22 mouse cellular contexts compared by ENCODE assay signal in genomic region chr12:57243671-57244495, GRCm38 (mm10). TPM values are rescaled to one million over a fixed set of nuclear protein-coding genes. Genes with fewer than 3 reads are reported as not detected.
DNase-seq lines count a peak whose midpoint lies in the region; ATAC-seq and TF ChIP-seq lines count a peak whose summit lies in the region.
"Had no signal": no experiment of that assay in that cellular context is flagged by ENCODE, and none has a peak within 500 bp of the region (broad histone marks: within the 10 kb centered on the region; RNA-seq: fewer than 3 reads in every experiment).

No protein-coding gene starts in this region.

- H3K9ac ChIP-seq in ES-E14 (ENCODE audit: insufficient read depth, low read depth, low read length, poor library complexity, severe bottlenecking), result no peak overlapping the region
- H3K9ac ChIP-seq in liver, embryonic 16.5 days (ENCODE audit: low read depth, low read length), result no peak overlapping the region
- H3K9ac ChIP-seq in kidney, embryonic 14.5 days (ENCODE audit: low read depth, low read length), result no peak overlapping the region
- no peak overlapping the region for H3K9ac ChIP-seq in midbrain, postnatal 0 days (replicated peaks; ENCODE audit: low read length, poor library complexity, severe bottlenecking)
- H3K9ac ChIP-seq: embryonic facial prominence, embryonic 12.5 days; heart, embryonic 12.5 days; limb, embryonic 12.5 days; neural tube, embryonic 12.5 days; stomach, embryonic 15.5 days had no signal

- H3K4me2 ChIP-seq in liver, embryonic 16.5 days (ENCODE audit: low read depth, low read length), result no peak overlapping the region
- H3K4me2 ChIP-seq in kidney, embryonic 14.5 days (replicated peaks; ENCODE audit: low read depth, low read length), result no peak overlapping the region
- no peak overlapping the region for H3K4me2 ChIP-seq in midbrain, postnatal 0 days (ENCODE audit: low read depth, low read length, poor library complexity, severe bottlenecking)
- H3K4me2 ChIP-seq: embryonic facial prominence, embryonic 12.5 days; heart, embryonic 12.5 days; limb, embryonic 12.5 days; neural tube, embryonic 12.5 days; stomach, embryonic 15.5 days had no signal

- DNase-seq in B cell, adult 2 months, result peak; percentile 31 to 38
- no peak for DNase-seq in ES-E14 (ENCODE audit: low read depth, low spot score)
- DNase-seq in heart, adult 11 months, result no peak
- no peak for DNase-seq in midbrain, postnatal 0 days (ENCODE audit: low spot score)
- DNase-seq in ovary, postnatal 36 days (ENCODE audit: low spot score), result no peak
- DNase-seq: adrenal gland, postnatal 25 days; cerebellum, adult 11 months; gastrocnemius, postnatal 36 days; heart, postnatal 36 days; kidney, adult 9 months; thymus, postnatal 25 days had no signal

- H3K9me3 ChIP-seq in ES-E14 (ENCODE audit: control insufficient read depth, insufficient read depth, low read depth, low read length), result no peaks in the 10 kb centered on the region
- no peaks in the 10 kb centered on the region for H3K9me3 ChIP-seq in liver, embryonic 16.5 days (replicated peaks; ENCODE audit: control insufficient read depth, low read length)
- no peaks in the 10 kb centered on the region for H3K9me3 ChIP-seq in kidney, embryonic 14.5 days (ENCODE audit: control insufficient read depth, low read length)
- H3K9me3 ChIP-seq in midbrain, postnatal 0 days (ENCODE audit: low read length), result no peaks in the 10 kb centered on the region
- H3K9me3 ChIP-seq: embryonic facial prominence, embryonic 12.5 days; heart, embryonic 12.5 days; limb, embryonic 12.5 days; neural tube, embryonic 12.5 days; stomach, embryonic 15.5 days had no signal

- H3K36me3 ChIP-seq in ES-E14 (ENCODE audit: control insufficient read depth, insufficient read depth, low read length, poor library complexity, severe bottlenecking), result peaks cover 4% of the 10 kb centered on the region
- peaks cover 3% of the 10 kb centered on the region; the same call in 1 of the 2 replicates for H3K36me3 ChIP-seq in liver, embryonic 16.5 days (ENCODE audit: control insufficient read depth, insufficient read depth)
- H3K36me3 ChIP-seq in kidney, embryonic 14.5 days (ENCODE audit: control insufficient read depth, insufficient read depth, low read length), result peaks cover 15% of the 10 kb centered on the region
- H3K36me3 ChIP-seq in midbrain, postnatal 0 days (ENCODE audit: insufficient read depth, low read length), result peaks cover 8% of the 10 kb centered on the region; the same call in 1 of the 2 replicates

- H3K4me1 ChIP-seq in ES-E14 (ENCODE audit: control insufficient read depth in 2 of 2, insufficient read depth in 2 of 2, low read length in 2 of 2, poor library complexity in 1 of 2), result peaks cover 2 to 8% of the 10 kb centered on the region in 2 experiments; a peak in 3 of 4 replicates
- H3K4me1 ChIP-seq in liver, embryonic 16.5 days (ENCODE audit: control insufficient read depth, low read depth, low read length), result no peaks in the 10 kb centered on the region; the same call in 1 of the 2 replicates
- H3K4me1 ChIP-seq in kidney, embryonic 14.5 days (ENCODE audit: control insufficient read depth, insufficient read depth, low read length), result no peaks in the 10 kb centered on the region
- no peaks in the 10 kb centered on the region for H3K4me1 ChIP-seq in midbrain, postnatal 0 days (ENCODE audit: insufficient read depth, low read length)
- H3K4me1 ChIP-seq: embryonic facial prominence, embryonic 12.5 days; heart, embryonic 12.5 days; limb, embryonic 12.5 days; neural tube, embryonic 12.5 days; stomach, embryonic 15.5 days had no signal

- no peak overlapping the region for H3K4me3 ChIP-seq in ES-E14 (ENCODE audit: insufficient read depth in 1 of 2, low read depth in 1 of 2, low read length in 2 of 2, poor library complexity in 1 of 2, severe bottlenecking in 1 of 2)
- no peak overlapping the region for H3K4me3 ChIP-seq in liver, embryonic 16.5 days (ENCODE audit: low read depth, low read length)
- no peak overlapping the region for H3K4me3 ChIP-seq in kidney, embryonic 14.5 days (ENCODE audit: low read length)
- H3K4me3 ChIP-seq in midbrain, postnatal 0 days (ENCODE audit: low read depth, low read length), result no peak overlapping the region
- H3K4me3 ChIP-seq: embryonic facial prominence, embryonic 12.5 days; heart, embryonic 12.5 days; limb, embryonic 12.5 days; neural tube, embryonic 12.5 days; stomach, embryonic 15.5 days had no signal

- no peak for TF ChIP-seq CTCF in midbrain, postnatal 0 days (IDR thresholded peaks at IDR 0.05)

- ATAC-seq in common myeloid progenitor, adult 5-6 weeks (replicated peaks; ENCODE audit: low read depth, poor library complexity, severe bottlenecking), result peak; percentile 92
- ATAC-seq in liver, embryonic 16.5 days (ENCODE audit: low read depth), result peak; percentile 60; the same call in 1 of the 2 replicates
- ATAC-seq in kidney, embryonic 14.5 days (ENCODE audit: low FRiP score, low TSS enrichment), result no peak
- no peak for ATAC-seq in midbrain, postnatal 0 days (ENCODE audit: low FRiP score)
- ATAC-seq: midbrain, embryonic 16.5 days had no signal

- in situ Hi-C loops in ES-E14 (cut with MboI; ENCODE audit: low sequenced_read_pairs in 2 of 2, unreplicated experiment in 2 of 2), result no loop called here

- H3K27ac ChIP-seq in ES-E14 (ENCODE audit: insufficient read depth, low read depth, low read length, poor library complexity, severe bottlenecking), result no peak overlapping the region
- no peak overlapping the region for H3K27ac ChIP-seq in liver, embryonic 16.5 days (ENCODE audit: low read length)
- H3K27ac ChIP-seq in kidney, embryonic 14.5 days (ENCODE audit: low read depth, low read length), result no peak overlapping the region
- no peak overlapping the region for H3K27ac ChIP-seq in midbrain, postnatal 0 days (ENCODE audit: low read depth, low read length)
- H3K27ac ChIP-seq: embryonic facial prominence, embryonic 12.5 days; limb, embryonic 12.5 days; macrophage; neural tube, embryonic 12.5 days; stomach, embryonic 15.5 days had no signal

- no peaks in the 10 kb centered on the region for H3K27me3 ChIP-seq in liver, embryonic 16.5 days (ENCODE audit: control insufficient read depth, insufficient read depth, low read depth, low read length)
- H3K27me3 ChIP-seq in kidney, embryonic 14.5 days (ENCODE audit: control insufficient read depth, insufficient read depth, low read length), result no peaks in the 10 kb centered on the region
- no peaks in the 10 kb centered on the region for H3K27me3 ChIP-seq in midbrain, postnatal 0 days (ENCODE audit: insufficient read depth, low read length)
- H3K27me3 ChIP-seq: embryonic facial prominence, embryonic 12.5 days; heart, embryonic 12.5 days; limb, embryonic 12.5 days; neural tube, embryonic 12.5 days; stomach, embryonic 15.5 days had no signal

- WGBS in liver, embryonic 16.5 days (ENCODE audit: insufficient replicate concordance), result 66% methylated on average over 5 of the region's 5 CpGs
- WGBS in kidney, embryonic 14.5 days, result 96% methylated on average over 5 of the region's 5 CpGs
- WGBS in midbrain, postnatal 0 days, result 91% methylated on average over 5 of the region's 5 CpGs

TF ChIP-seq in ES-E14, 5 proteins besides CTCF, POLR2A, EP300 and RAD21:
- TF ChIP-seq HCFC1 (IDR thresholded peaks at IDR 0.05; ENCODE audit: borderline replicate concordance, insufficient read depth, low read length), result no peak
- TF ChIP-seq MAFK (IDR thresholded peaks at IDR 0.05; ENCODE audit: insufficient read depth, low read depth, low read length), result no peak
- TF ChIP-seq ZNF384 (IDR thresholded peaks at IDR 0.05; ENCODE audit: low read depth, low read length), result 0 out of 2 replicates have a peak, but pooled peaks have one; percentile 35
- TF ChIP-seq ZC3H11A (IDR thresholded peaks at IDR 0.05; ENCODE audit: borderline replicate concordance, low read depth, low read length), result no peak
- no peak for TF ChIP-seq CHD2 (IDR thresholded peaks at IDR 0.05; ENCODE audit: low read depth, low read length)

RNA-seq across cellular contexts. Expression of gene Mipol1, which starts 13.7 kb away (rescaled TPM):
- 8.2 and 13.8 TPM in 2 replicates for total RNA-seq in ES-E14 (2012; rRNA removed)
- 16.4 and 18.9 TPM in 2 replicates for total RNA-seq in common myeloid progenitor, adult 5-6 weeks (2017)
- polyA plus RNA-seq in liver, embryonic 16.5 days (2015; fragmentation: Nextera tagmentation; extraction: Ambion mirVana), result 2.7 and 3.0 TPM in 2 replicates
- polyA plus RNA-seq in kidney, embryonic 14.5 days (2014; fragmentation: Nextera tagmentation; extraction: Ambion mirVana), result 11.3 and 13.2 TPM in 2 replicates
- 1.9 and 4.0 TPM in 2 replicates for total RNA-seq in midbrain, postnatal 0 days (2014; rRNA removed)
- 3.5 and 4.1 TPM in 2 replicates for polyA plus RNA-seq in midbrain, postnatal 0 days (2015; fragmentation: Nextera tagmentation; extraction: Ambion mirVana)

RNA-seq across cellular contexts. Expression of gene Prps1l3, which starts 13.7 kb away (rescaled TPM):
- total RNA-seq in ES-E14 (2012; rRNA removed), result 53.3 and 71.8 TPM in 2 replicates
- 118 and 119 TPM in 2 replicates for total RNA-seq in common myeloid progenitor, adult 5-6 weeks (2017)
- 32.6 and 33.0 TPM in 2 replicates for polyA plus RNA-seq in liver, embryonic 16.5 days (2015; fragmentation: Nextera tagmentation; extraction: Ambion mirVana)
- 59.4 and 97.0 TPM in 2 replicates for polyA plus RNA-seq in kidney, embryonic 14.5 days (2014; fragmentation: Nextera tagmentation; extraction: Ambion mirVana)
- total RNA-seq in midbrain, postnatal 0 days (2014; rRNA removed), result 17.3 and 20.3 TPM in 2 replicates
- 13.7 TPM in 2 replicates for polyA plus RNA-seq in midbrain, postnatal 0 days (2015; fragmentation: Nextera tagmentation; extraction: Ambion mirVana)

RNA-seq across cellular contexts. Expression of gene Slc25a21, which starts 46.6 kb away (rescaled TPM):
- 0.21 and 0.54 TPM in 2 replicates for total RNA-seq in ES-E14 (2012; rRNA removed)
- total RNA-seq in common myeloid progenitor, adult 5-6 weeks (2017), result 24.2 and 27.9 TPM in 2 replicates
- polyA plus RNA-seq in liver, embryonic 16.5 days (2015; fragmentation: Nextera tagmentation; extraction: Ambion mirVana), result 18.7 and 19.7 TPM in 2 replicates
- polyA plus RNA-seq in kidney, embryonic 14.5 days (2014; fragmentation: Nextera tagmentation; extraction: Ambion mirVana), result 1.5 and 2.8 TPM in 2 replicates
- not detected in 2 replicates for total RNA-seq in midbrain, postnatal 0 days (2014; rRNA removed)
- polyA plus RNA-seq in midbrain, postnatal 0 days (2015; fragmentation: Nextera tagmentation; extraction: Ambion mirVana), result 0.11 and 0.12 TPM in 2 replicates
- polyA plus RNA-seq: large intestine, adult 2 months; macrophage had no signal

Comparison
In these comparisons a context has a peak if more than half of its experiments do, and no peak if none do; other contexts are left out.
1. DNase-seq: peak in B cell, adult 2 months (2 of 2); none in ES-E14 (single experiment), heart, adult 11 months (single experiment), midbrain, postnatal 0 days (single experiment) and ovary, postnatal 36 days (single experiment).
2. ATAC-seq: peak in common myeloid progenitor, adult 5-6 weeks (single experiment) and liver, embryonic 16.5 days (single experiment); none in kidney, embryonic 14.5 days (single experiment) and midbrain, postnatal 0 days (single experiment).
3. RNA of gene Slc25a21, which starts 46.6 kb away (total RNA-seq): 24.2 to 27.9 TPM in common myeloid progenitor, adult 5-6 weeks; 0.21 to 0.54 TPM in ES-E14 and not detected in midbrain, postnatal 0 days; every median in the first group is over 10 times any median in the second.